Mouse (Mus musculus) liver, embryonic 13.5 days (tissue): ENCODE measurements around the gene Mcts1. TPM values are rescaled to one million over a fixed set of nuclear protein-coding genes. Genes with fewer than 3 reads are reported as not detected.

Experiments
- ATAC-seq: fragments of 200-750 bp; cut with Nextera tagmentation; 2 replicates; pipeline ENCODE4 v1.8.0; 2017; ENCODE audit warnings: low read depth, mild to moderate bottlenecking, moderate number of reproducible peaks, moderate library complexity
- DNase-seq: peaks from one replicate; pipeline ENCODE4 v3.0.0; 2022
- H3K27ac ChIP-seq: fragments of 300-500 bp; sonication (generic); 2 replicates; pipeline ENCODE4 v1.5.1; 2015; ENCODE audit warnings: moderate library complexity, mild to moderate bottlenecking, inconsistent platforms
- H3K27me3 ChIP-seq: fragments of 300-500 bp; sonication (generic); 2 replicates; pipeline ENCODE4 v1.6.1; 2015; ENCODE audit warnings: mild to moderate bottlenecking, inconsistent platforms
- H3K36me3 ChIP-seq: fragments of 300-500 bp; sonication (generic); 2 replicates; pipeline ENCODE4 v1.6.1; 2015; ENCODE audit warnings: mild to moderate bottlenecking, inconsistent platforms
- H3K4me1 ChIP-seq: fragments of 300-500 bp; sonication (generic); replicated peaks from 2 replicates; pipeline ENCODE4 v1.6.1; 2015; ENCODE audit warnings: inconsistent platforms
- H3K4me2 ChIP-seq: fragments of 300-500 bp; sonication (generic); 2 replicates; pipeline ENCODE4 v1.6.1; 2015; ENCODE audit warnings: inconsistent platforms, mild to moderate bottlenecking, moderate library complexity
- H3K4me3 ChIP-seq: fragments of 300-500 bp; sonication (generic); replicated peaks from 2 replicates; pipeline ENCODE4 v1.5.1; 2015; ENCODE audit warnings: mild to moderate bottlenecking, inconsistent platforms
- H3K9ac ChIP-seq: fragments of 300-500 bp; sonication (generic); 2 replicates; pipeline ENCODE4 v1.6.1; 2015; ENCODE audit warnings: mild to moderate bottlenecking, inconsistent platforms
- H3K9me3 ChIP-seq: fragments of 300-500 bp; sonication (generic); replicated peaks from 2 replicates; pipeline ENCODE4 v1.6.1; 2016; ENCODE audit warnings: inconsistent platforms
- WGBS: fragments of 180-500 bp; shearing (Covaris S2); methylation state at CpG from one replicate; pipeline ENCODE4 v1.1.7; 2015; ENCODE audit not compliant: insufficient replicate concordance; 5-methylcytosine and 5-hydroxymethylcytosine counted together
- polyA plus RNA-seq: library from polyadenylated mRNA; unstranded; fragments of >200 nt; fragmentation: Nextera tagmentation; extraction: Ambion mirVana; gene quantifications from 2 replicates; pipeline ENCODE4 v1.2.1, GENCODE M21; 2015

Mcts1 gene
- 55.1 and 62.8 TPM in 2 replicates for polyA plus RNA-seq

- H3K4me2 ChIP-seq, result peak within 1 kb of the TSS; percentile 66
- no peaks in the 10 kb centered on the region for H3K36me3 ChIP-seq
- DNase-seq, result peak; percentile 65
- ATAC-seq, result peak; percentile 79
- H3K27ac ChIP-seq, result peak within 1 kb of the TSS; percentile 72
- 14% methylated on average over 26 of the region's 26 CpGs for WGBS
- no peaks in the 10 kb centered on the region for H3K27me3 ChIP-seq
- peak within 1 kb of the TSS; percentile 69 for H3K9ac ChIP-seq
- H3K4me3 ChIP-seq, result peak within 1 kb of the TSS; percentile 64
- no peaks in the 10 kb centered on the region for H3K9me3 ChIP-seq
- H3K4me1 ChIP-seq, result 0 out of 2 replicates have a peak, but pooled peaks cover 3% of the 10 kb centered on the region
Measured at GRCm38 (mm10) chrX:38600177-38600994, at the start of gene Mcts1. Mcts1 (plus strand) TSS chrX:38600578.

GRCm38 (mm10) chrX:38553255-38553654 lies 47.1 kb upstream of the Mcts1 start:
- Histone ChIP-seq H3K4me1 (no peaks in the 10 kb centered on the region), H3K4me2 (no peak overlapping the region), H3K27ac (no peak overlapping the region), H3K9ac (no peak overlapping the region), H3K36me3 (peaks cover 18% of the 10 kb centered on the region), H3K4me3 (no peak overlapping the region), H3K27me3 (no peaks in the 10 kb centered on the region), H3K9me3 (no peaks in the 10 kb centered on the region)
- DNase-seq (no peak), ATAC-seq (no peak)

GRCm38 (mm10) chrX:38563941-38564541 lies 36.3 kb upstream of the Mcts1 start:
- ATAC-seq (no peak), DNase-seq (peak; percentile 2)
- WGBS, result 13% methylated on average over 11 of the region's 19 CpGs
- Histone ChIP-seq H3K36me3 (peaks cover 18% of the 10 kb centered on the region), H3K4me2 (peak overlapping the region; percentile 75), H3K4me3 (peak overlapping the region; percentile 72), H3K27me3 (no peaks in the 10 kb centered on the region), H3K27ac (peak overlapping the region; percentile 88), H3K4me1 (peaks cover 12% of the 10 kb centered on the region), H3K9me3 (no peaks in the 10 kb centered on the region), H3K9ac (peak overlapping the region; percentile 79)

GRCm38 (mm10) chrX:38564542-38565175 lies 35.7 kb upstream of the Mcts1 start:
- Histone ChIP-seq H3K27me3 (no peaks in the 10 kb centered on the region), H3K4me2 (peak overlapping the region; percentile 75), H3K27ac (peak overlapping the region; percentile 88), H3K9me3 (no peaks in the 10 kb centered on the region), H3K4me1 (peaks cover 12% of the 10 kb centered on the region), H3K4me3 (peak overlapping the region; percentile 72), H3K36me3 (peaks cover 15% of the 10 kb centered on the region), H3K9ac (peak overlapping the region; percentile 79)
- ATAC-seq (peak; percentile 92), DNase-seq (peak; percentile 71)
- WGBS, result 16% methylated on average over 35 of the region's 52 CpGs

- H3K4me1 ChIP-seq, result peaks cover 12% of the 10 kb centered on the region
- H3K36me3 ChIP-seq, result peaks cover 11% of the 10 kb centered on the region
- no peaks in the 10 kb centered on the region for H3K9me3 ChIP-seq
- ATAC-seq (no peak), DNase-seq (no peak)
- H3K9ac ChIP-seq, result peak overlapping the region; percentile 69
- H3K27me3 ChIP-seq, result no peaks in the 10 kb centered on the region
- peak overlapping the region; percentile 72 for H3K4me3 ChIP-seq
- peak overlapping the region; percentile 74 for H3K27ac ChIP-seq
- 16% methylated on average over 8 of the region's 8 CpGs for WGBS
- peak overlapping the region; percentile 75 for H3K4me2 ChIP-seq
Measured at GRCm38 (mm10) chrX:38565176-38565542, 35.2 kb upstream of the Mcts1 start.

GRCm38 (mm10) chrX:38566521-38567205 lies 33.7 kb upstream of the Mcts1 start:
- no peaks in the 10 kb centered on the region for H3K36me3 ChIP-seq

GRCm38 (mm10) chrX:38576078-38576477 lies 24.3 kb upstream of the Mcts1 start, which contains the start of gene Cul4b:
Cul4b (minus strand) TSS chrX:38576196.
- Histone ChIP-seq H3K27me3 (no peaks in the 10 kb centered on the region), H3K4me2 (peak within 1 kb of the TSS; percentile 40), H3K9ac (no peak within 1 kb of the TSS), H3K9me3 (no peaks in the 10 kb centered on the region), H3K36me3 (no peaks in the 10 kb centered on the region), H3K4me1 (peaks cover 13% of the 10 kb centered on the region), H3K4me3 (peak within 1 kb of the TSS; percentile 16), H3K27ac (no peak within 1 kb of the TSS)
- 58% methylated on average over 15 of the region's 15 CpGs for WGBS
- ATAC-seq, result peak; percentile 99
- DNase-seq, result peak; percentile 75

More at GRCm38 (mm10) chrX:38566521-38567205, 33.7 kb upstream of the Mcts1 start:
- DNase-seq (no peak), ATAC-seq (no peak)
- Histone ChIP-seq H3K9me3 (no peaks in the 10 kb centered on the region), H3K4me1 (peaks cover 12% of the 10 kb centered on the region), H3K4me3 (no peak overlapping the region), H3K4me2 (no peak overlapping the region), H3K27me3 (no peaks in the 10 kb centered on the region), H3K27ac (no peak overlapping the region), H3K9ac (no peak overlapping the region)
- 63% methylated on average over 6 of the region's 6 CpGs for WGBS

- H3K9me3 ChIP-seq, result no peaks in the 10 kb centered on the region
- H3K4me1 ChIP-seq, result peaks cover 35% of the 10 kb centered on the region
- no peak overlapping the region for H3K4me3 ChIP-seq
- no peaks in the 10 kb centered on the region for H3K36me3 ChIP-seq
- no peak overlapping the region for H3K4me2 ChIP-seq
- DNase-seq (no peak), ATAC-seq (no peak; the same call in 1 of the 2 replicates)
- H3K27ac ChIP-seq, result no peak overlapping the region
- WGBS, result 78% methylated on average over 1 of the region's 1 CpGs
- no peaks in the 10 kb centered on the region for H3K27me3 ChIP-seq
- no peak overlapping the region for H3K9ac ChIP-seq
Measured at GRCm38 (mm10) chrX:38581140-38581539, 19.2 kb upstream of the Mcts1 start.

- Histone ChIP-seq H3K4me3 (no peak overlapping the region), H3K4me1 (peaks cover 27% of the 10 kb centered on the region), H3K27me3 (no peaks in the 10 kb centered on the region), H3K9ac (no peak overlapping the region), H3K9me3 (no peaks in the 10 kb centered on the region), H3K4me2 (no peak overlapping the region), H3K36me3 (no peaks in the 10 kb centered on the region), H3K27ac (no peak overlapping the region)
- ATAC-seq (peak; percentile 83), DNase-seq (no peak)
Measured at GRCm38 (mm10) chrX:38583261-38583660, 17.1 kb upstream of the Mcts1 start.

GRCm38 (mm10) chrX:38589827-38590226 lies 10.6 kb upstream of the Mcts1 start:
- 21% methylated on average over 4 of the region's 4 CpGs for whole genome bisulfite sequencing
- no peaks in the 10 kb centered on the region for H3K27me3 ChIP-seq
- ATAC-seq, result peak; percentile 70

GRCm38 (mm10) chrX:38591749-38592148 lies 8.6 kb upstream of the Mcts1 start:
- Histone ChIP-seq H3K27ac (peak overlapping the region; percentile 53), H3K27me3 (no peaks in the 10 kb centered on the region), H3K4me3 (no peak overlapping the region), H3K9ac (no peak overlapping the region), H3K4me1 (peaks cover 49% of the 10 kb centered on the region), H3K9me3 (no peaks in the 10 kb centered on the region), H3K36me3 (no peaks in the 10 kb centered on the region), H3K4me2 (no peak overlapping the region)
- peak; percentile 49; the same call in 1 of the 2 replicates for ATAC-seq
- 47% methylated on average over 3 of the region's 3 CpGs for WGBS
- DNase-seq, result peak; percentile 17

More at GRCm38 (mm10) chrX:38589827-38590226, 10.6 kb upstream of the Mcts1 start:
- H3K4me3 ChIP-seq, result no peak overlapping the region
- peak overlapping the region; percentile 66 for H3K27ac ChIP-seq
- H3K4me1 ChIP-seq, result peaks cover 49% of the 10 kb centered on the region
- no peaks in the 10 kb centered on the region for H3K9me3 ChIP-seq
- H3K36me3 ChIP-seq, result no peaks in the 10 kb centered on the region
- DNase-seq, result peak; percentile 47
- no peak overlapping the region for H3K9ac ChIP-seq
- no peak overlapping the region for H3K4me2 ChIP-seq
